Mouse (Mus musculus): ENCODE results near the gene Hspb8.

- TF ChIP-seq RCOR1 (IDR thresholded peaks at IDR 0.05; ENCODE audit: low read depth, low read length) (no peak), HCFC1 (IDR thresholded peaks at IDR 0.05; ENCODE audit: low read depth, low read length) (no peak), MYC (IDR thresholded peaks at IDR 0.05; ENCODE audit: low read depth, low read length) (no peak), POLR2A (IDR thresholded peaks at IDR 0.05; ENCODE audit: control insufficient read depth in 1 of 2, insufficient read depth in 1 of 2, low read depth in 1 of 2, low read length in 2 of 2, poor library complexity in 1 of 2) (no peak), CTCF (IDR thresholded peaks at IDR 0.05 in 2 of 3, conservative IDR thresholded peaks at IDR 0.05 in 1 of 3; ENCODE audit: control insufficient read depth in 1 of 3, insufficient read depth in 1 of 3, low read depth in 2 of 3, low read length in 3 of 3, poor library complexity in 1 of 3, severe bottlenecking in 1 of 3) (peak; percentile 17 to 39 (median 36); a peak in 4 of 6 replicates), ZKSCAN1 (IDR thresholded peaks at IDR 0.05; ENCODE audit: low read depth, low read length) (no peak), EP300 (IDR thresholded peaks at IDR 0.05; ENCODE audit: low read depth in 1 of 2, low read length in 2 of 2) (no peak)
Measured at GRCm38 (mm10) chr5:116361342-116361741, 61.3 kb downstream of the Hspb8 start.

Data from MEL (cell line).